Mouse (Mus musculus): Measurements from ENCODE around the gene Pttg1ip.

The Pttg1ip gene

GRCm38 (mm10) chr10:77581408-77582284, at the start of gene Pttg1ip:
Gene Pttg1ip (plus strand): TSS chr10:77581720.
- DNase-seq (ENCODE audit: low read depth), result peak; percentile 92

- no peak for DNase-seq (ENCODE audit: low read depth)
Measured at GRCm38 (mm10) chr10:77532020-77532413, 49.5 kb upstream of the Pttg1ip start.

GRCm38 (mm10) chr10:77536727-77537126, 44.8 kb upstream of the Pttg1ip start:
- no peak for DNase-seq (ENCODE audit: low read depth)

- DNase-seq (ENCODE audit: low read depth), result no peak
Measured at GRCm38 (mm10) chr10:77537215-77538209, 44.0 kb upstream of the Pttg1ip start.

- no peak for DNase-seq (ENCODE audit: low read depth)
Measured at GRCm38 (mm10) chr10:77539320-77539945, 42.1 kb upstream of the Pttg1ip start.

- no peak for DNase-seq (ENCODE audit: low read depth)
Measured at GRCm38 (mm10) chr10:77540576-77541102, 40.9 kb upstream of the Pttg1ip start.

GRCm38 (mm10) chr10:77541864-77542666, 39.5 kb upstream of the Pttg1ip start:
- DNase-seq (ENCODE audit: low read depth), result no peak

GRCm38 (mm10) chr10:77543226-77543625, 38.3 kb upstream of the Pttg1ip start:
- DNase-seq (ENCODE audit: low read depth), result peak; percentile 73

- no peak for DNase-seq (ENCODE audit: low read depth)
Measured at GRCm38 (mm10) chr10:77544916-77545315, 36.6 kb upstream of the Pttg1ip start.

GRCm38 (mm10) chr10:77548576-77548975, 32.9 kb upstream of the Pttg1ip start:
- DNase-seq (ENCODE audit: low read depth), result no peak

- no peak for DNase-seq (ENCODE audit: low read depth)
Measured at GRCm38 (mm10) chr10:77550874-77551273, 30.6 kb upstream of the Pttg1ip start.

- DNase-seq (ENCODE audit: low read depth), result no peak
Measured at GRCm38 (mm10) chr10:77552162-77552561, 29.4 kb upstream of the Pttg1ip start.

GRCm38 (mm10) chr10:77553285-77553684, 28.2 kb upstream of the Pttg1ip start:
- no peak for DNase-seq (ENCODE audit: low read depth)

- DNase-seq (ENCODE audit: low read depth), result no peak
Measured at GRCm38 (mm10) chr10:77554918-77555317, 26.6 kb upstream of the Pttg1ip start.

- DNase-seq (ENCODE audit: low read depth), result no peak
Measured at GRCm38 (mm10) chr10:77556631-77557030, 24.9 kb upstream of the Pttg1ip start.

GRCm38 (mm10) chr10:77557641-77558040, 23.9 kb upstream of the Pttg1ip start:
- DNase-seq (ENCODE audit: low read depth), result no peak

GRCm38 (mm10) chr10:77560090-77560489, 21.4 kb upstream of the Pttg1ip start:
- no peak for DNase-seq (ENCODE audit: low read depth)

GRCm38 (mm10) chr10:77560830-77561229, 20.7 kb upstream of the Pttg1ip start:
- no peak for DNase-seq (ENCODE audit: low read depth)

- no peak for DNase-seq (ENCODE audit: low read depth)
Measured at GRCm38 (mm10) chr10:77561508-77561907, 20.0 kb upstream of the Pttg1ip start.

GRCm38 (mm10) chr10:77565005-77565404, 16.5 kb upstream of the Pttg1ip start:
- DNase-seq (ENCODE audit: low read depth), result no peak

GRCm38 (mm10) chr10:77566651-77567050, 14.9 kb upstream of the Pttg1ip start:
- DNase-seq (ENCODE audit: low read depth), result peak; percentile 67

Measured in c-Kit-positive CD71-positive TER-119-negative erythroid progenitor cells, embryonic 14.5 days (primary cell).